Mouse (Mus musculus) adrenal gland, adult 10 weeks (tissue): Measurements from ENCODE around the gene Fam78b. TPM values are rescaled to one million over a fixed set of nuclear protein-coding genes. Genes with fewer than 3 reads are reported as not detected.

Experiments used
- polyA plus RNA-seq: library from polyadenylated mRNA; stranded (reverse); fragments of 350-450 nt; fragmentation: Illumina TruSeq; extraction: RNeasy Lipid Tissue Mini Kit (QIAGEN cat#74804); gene quantifications from one replicate; pipeline ENCODE4 v1.2.3, GENCODE M21; 2014; ENCODE audit warnings: low read depth, low replicate concordance

The Fam78b gene
- 12.4 TPM for polyA plus RNA-seq

DNA sequence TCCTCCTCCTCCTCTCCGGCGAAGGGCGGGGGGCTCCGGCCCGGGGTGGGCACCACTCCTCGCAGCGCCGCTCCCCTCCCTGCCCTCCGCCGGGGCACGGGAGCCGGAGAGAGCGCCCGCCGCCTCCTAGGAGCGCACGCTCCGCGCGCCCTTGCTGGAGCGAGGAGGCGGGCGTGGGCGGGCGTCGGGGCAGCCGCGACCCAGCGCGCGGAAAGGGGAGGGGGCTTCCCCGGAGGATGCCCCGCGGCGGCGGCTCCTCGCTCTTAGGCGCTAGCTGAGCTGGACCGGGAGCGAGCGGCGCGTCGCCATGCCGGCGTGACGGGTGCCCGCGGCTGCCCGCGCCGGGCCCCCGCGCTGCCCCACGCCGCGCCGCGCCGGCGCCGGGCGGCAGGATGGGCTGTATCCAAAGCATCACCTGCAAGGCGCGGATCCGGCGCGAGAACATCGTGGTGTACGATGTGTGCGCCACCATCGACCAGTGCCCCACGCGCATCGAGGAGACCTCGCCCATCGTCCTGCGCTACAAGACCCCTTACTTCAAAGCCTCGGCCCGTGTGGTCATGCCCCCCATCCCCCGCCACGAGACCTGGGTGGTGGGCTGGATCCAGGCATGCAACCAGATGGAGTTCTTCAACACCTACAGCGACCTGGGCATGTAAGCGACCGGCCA lies at the start of gene Fam78b:
Gene Fam78b (plus strand): TSS at position 244 of the 670 bp plus-strand sequence.

